Mouse (Mus musculus) ZHBTc4 (cell line): ENCODE measurements around the gene Armc2.

Experiments
- DNase-seq: peaks from one replicate; pipeline ENCODE4 v3.0.0-alpha.2; 2011; ENCODE audit warnings: low read depth, low spot score

Gene Armc2

GRCm38 (mm10) chr10:41907473-41907872, 110.8 kb downstream of the Armc2 start:
- no peak for DNase-seq

- DNase-seq = no peak
Measured at GRCm38 (mm10) chr10:41901864-41902263, 116.4 kb downstream of the Armc2 start.

GRCm38 (mm10) chr10:41901456-41901855, 116.8 kb downstream of the Armc2 start:
- no peak for DNase-seq

GRCm38 (mm10) chr10:41896865-41897264, 121.4 kb downstream of the Armc2 start:
- DNase-seq = no peak

- no peak for DNase-seq
Measured at GRCm38 (mm10) chr10:41896425-41896824, 121.8 kb downstream of the Armc2 start.

- no peak for DNase-seq
Measured at GRCm38 (mm10) chr10:41893433-41894411, 124.5 kb downstream of the Armc2 start.

GRCm38 (mm10) chr10:41891312-41891711, 126.9 kb downstream of the Armc2 start:
- DNase-seq = no peak

- DNase-seq = no peak
Measured at GRCm38 (mm10) chr10:41890537-41890936, 127.7 kb downstream of the Armc2 start.

GRCm38 (mm10) chr10:41889566-41889965, 128.7 kb downstream of the Armc2 start:
- no peak for DNase-seq

GRCm38 (mm10) chr10:41888365-41888941, 129.8 kb downstream of the Armc2 start:
- DNase-seq = peak; percentile 11

- peak; percentile 99 for DNase-seq
Measured at GRCm38 (mm10) chr10:41887080-41887821, 131.0 kb downstream of the Armc2 start.

- peak; percentile 47 for DNase-seq
Measured at GRCm38 (mm10) chr10:41883741-41884575, 134.3 kb downstream of the Armc2 start.

GRCm38 (mm10) chr10:41881438-41881837, 136.8 kb downstream of the Armc2 start:
- peak; percentile 8 for DNase-seq

GRCm38 (mm10) chr10:41880777-41881176, 137.5 kb downstream of the Armc2 start:
- DNase-seq = no peak

GRCm38 (mm10) chr10:41880206-41880605, 138.0 kb downstream of the Armc2 start:
- no peak for DNase-seq

- no peak for DNase-seq
Measured at GRCm38 (mm10) chr10:41879675-41880074, 138.6 kb downstream of the Armc2 start.

- no peak for DNase-seq
Measured at GRCm38 (mm10) chr10:41878344-41878743, 139.9 kb downstream of the Armc2 start.

- no peak for DNase-seq
Measured at GRCm38 (mm10) chr10:41875624-41876023, 142.6 kb downstream of the Armc2 start.

GRCm38 (mm10) chr10:41871564-41871963, 146.7 kb downstream of the Armc2 start:
- DNase-seq = no peak

- no peak for DNase-seq
Measured at GRCm38 (mm10) chr10:41870101-41870500, 148.1 kb downstream of the Armc2 start.

GRCm38 (mm10) chr10:41867956-41868355, 150.3 kb downstream of the Armc2 start:
- no peak for DNase-seq
